Mouse (Mus musculus) hindbrain, embryonic 14.5 days (tissue): ENCODE results near the gene Tmem135. TPM values are rescaled to one million over a fixed set of nuclear protein-coding genes. Genes with fewer than 3 reads are reported as not detected.

Experiments used
- ATAC-seq: fragments of 200-750 bp; cut with Nextera tagmentation; 2 replicates; pipeline ENCODE4 v1.8.0; 2017; ENCODE audit warnings: moderate number of reproducible peaks, mild to moderate bottlenecking, moderate TSS enrichment, moderate library complexity; ENCODE audit not compliant: low FRiP score
- DNase-seq: peaks from one replicate; pipeline ENCODE4 v3.0.0-alpha.2; 2015; ENCODE audit warnings: low spot score
- H3K27ac ChIP-seq: fragments of 300-500 bp; sonication (generic); 2 replicates; pipeline ENCODE4 v1.5.1; 2014; ENCODE audit warnings: mild to moderate bottlenecking, moderate library complexity
- H3K27me3 ChIP-seq: fragments of 300-500 bp; sonication (generic); 2 replicates; pipeline ENCODE4 v1.6.1; 2014; ENCODE audit warnings: mild to moderate bottlenecking, low read length, mixed read lengths; ENCODE audit not compliant: control insufficient read depth, insufficient read depth
- H3K36me3 ChIP-seq: fragments of 300-500 bp; sonication (generic); replicated peaks from 2 replicates; pipeline ENCODE4 v1.6.1; 2014; ENCODE audit not compliant: control insufficient read depth, insufficient read depth
- H3K4me1 ChIP-seq: fragments of 300-500 bp; sonication (generic); replicated peaks from 2 replicates; pipeline ENCODE4 v1.6.1; 2014; ENCODE audit warnings: antibody characterized with exemption, low read length, mixed read lengths; ENCODE audit not compliant: control insufficient read depth, insufficient read depth
- H3K4me2 ChIP-seq: fragments of 300-500 bp; sonication (generic); replicated peaks from 2 replicates; pipeline ENCODE4 v1.6.1; 2014; ENCODE audit warnings: mild to moderate bottlenecking, moderate library complexity
- H3K4me3 ChIP-seq: fragments of 300-500 bp; sonication (generic); replicated peaks from 2 replicates; pipeline ENCODE4 v1.5.1; 2014; ENCODE audit warnings: mild to moderate bottlenecking, low read length
- H3K9ac ChIP-seq: fragments of 300-500 bp; sonication (generic); 2 replicates; pipeline ENCODE4 v1.6.1; 2014
- H3K9me3 ChIP-seq: fragments of 300-500 bp; sonication (generic); 2 replicates; pipeline ENCODE4 v1.6.1; 2016; ENCODE audit warnings: low read length; ENCODE audit not compliant: control insufficient read depth
- WGBS: fragments of 180-500 bp; shearing (Covaris S2); extraction: QIAGEN DNeasy Blood & Tissue Kit; methylation state at CpG from one replicate; pipeline ENCODE4 v1.1.7; 2014; 5-methylcytosine and 5-hydroxymethylcytosine counted together
- polyA plus RNA-seq: library from polyadenylated mRNA; unstranded; fragments of >200 nt; fragmentation: Nextera tagmentation; extraction: Ambion mirVana; gene quantifications from 2 replicates; pipeline ENCODE4 v1.2.1, GENCODE M21; 2014

Gene Tmem135
- polyA plus RNA-seq, 1 experiment from 2014 or later: 32.7 TPM

- Histone ChIP-seq H3K27ac (no peak overlapping the region), H3K9ac (no peak overlapping the region), H3K4me1 (0 out of 2 replicates have a peak, but pooled peaks cover 5% of the 10 kb centered on the region), H3K4me2 (no peak overlapping the region), H3K9me3 (no peaks in the 10 kb centered on the region), H3K4me3 (no peak overlapping the region), H3K36me3 (no peaks in the 10 kb centered on the region), H3K27me3 (no peaks in the 10 kb centered on the region)
- ATAC-seq (no peak), DNase-seq (no peak)
- 28% methylated on average over 6 of the region's 6 CpGs for WGBS
Observed at GRCm38 (mm10) chr7:89210506-89210905, 193.5 kb downstream of the Tmem135 start.

GRCm38 (mm10) chr7:89206165-89206564, 197.9 kb downstream of the Tmem135 start:
- 92% methylated on average over 3 of the region's 3 CpGs for WGBS
- Histone ChIP-seq H3K36me3 (no peaks in the 10 kb centered on the region), H3K9me3 (no peaks in the 10 kb centered on the region), H3K27ac (no peak overlapping the region), H3K4me1 (0 out of 2 replicates have a peak, but pooled peaks cover 5% of the 10 kb centered on the region), H3K4me3 (no peak overlapping the region), H3K4me2 (no peak overlapping the region), H3K9ac (no peak overlapping the region), H3K27me3 (no peaks in the 10 kb centered on the region)
- DNase-seq (no peak), ATAC-seq (no peak)

- no peak overlapping the region for H3K9ac ChIP-seq
- 94% methylated on average over 1 of the region's 1 CpGs for WGBS
- no peaks in the 10 kb centered on the region for H3K36me3 ChIP-seq
- no peak for ATAC-seq
- no peak overlapping the region for H3K4me2 ChIP-seq
- H3K27ac ChIP-seq: no peak overlapping the region
- no peaks in the 10 kb centered on the region for H3K9me3 ChIP-seq
- H3K4me1 ChIP-seq: 0 out of 2 replicates have a peak, but pooled peaks cover 2% of the 10 kb centered on the region
- H3K27me3 ChIP-seq: no peaks in the 10 kb centered on the region
- no peak overlapping the region for H3K4me3 ChIP-seq
- no peak for DNase-seq
Observed at GRCm38 (mm10) chr7:89205402-89205801, 198.6 kb downstream of the Tmem135 start.

GRCm38 (mm10) chr7:89203144-89203543, 200.9 kb downstream of the Tmem135 start:
- H3K27me3 ChIP-seq: no peaks in the 10 kb centered on the region
- DNase-seq (no peak), ATAC-seq (no peak)
- WGBS: 80% methylated on average over 5 of the region's 5 CpGs
- H3K4me1 ChIP-seq: no peaks in the 10 kb centered on the region
- no peaks in the 10 kb centered on the region for H3K9me3 ChIP-seq
- H3K36me3 ChIP-seq: no peaks in the 10 kb centered on the region
- H3K9ac ChIP-seq: no peak overlapping the region
- H3K4me3 ChIP-seq: no peak overlapping the region
- no peak overlapping the region for H3K27ac ChIP-seq
- no peak overlapping the region for H3K4me2 ChIP-seq

- ATAC-seq: no peak
Observed at GRCm38 (mm10) chr7:89201954-89202353, 202.1 kb downstream of the Tmem135 start.

GRCm38 (mm10) chr7:89198499-89198898, 205.5 kb downstream of the Tmem135 start:
- no peaks in the 10 kb centered on the region for H3K36me3 ChIP-seq
- 85% methylated on average over 4 of the region's 4 CpGs for WGBS
- H3K4me3 ChIP-seq: no peak overlapping the region
- ATAC-seq (no peak), DNase-seq (no peak)
- no peak overlapping the region for H3K27ac ChIP-seq
- H3K9ac ChIP-seq: no peak overlapping the region
- no peaks in the 10 kb centered on the region for H3K4me1 ChIP-seq
- H3K9me3 ChIP-seq: no peaks in the 10 kb centered on the region
- no peak overlapping the region for H3K4me2 ChIP-seq
- H3K27me3 ChIP-seq: no peaks in the 10 kb centered on the region

More at GRCm38 (mm10) chr7:89201954-89202353, 202.1 kb downstream of the Tmem135 start:
- Histone ChIP-seq H3K9me3 (no peaks in the 10 kb centered on the region), H3K27ac (no peak overlapping the region), H3K4me2 (no peak overlapping the region), H3K4me1 (no peaks in the 10 kb centered on the region), H3K9ac (no peak overlapping the region), H3K36me3 (no peaks in the 10 kb centered on the region), H3K4me3 (no peak overlapping the region), H3K27me3 (no peaks in the 10 kb centered on the region)
- DNase-seq: no peak

GRCm38 (mm10) chr7:89193459-89193858, 210.6 kb downstream of the Tmem135 start:
- no peaks in the 10 kb centered on the region for H3K27me3 ChIP-seq
- H3K36me3 ChIP-seq: no peaks in the 10 kb centered on the region
- H3K4me1 ChIP-seq: no peaks in the 10 kb centered on the region
- H3K27ac ChIP-seq: no peak overlapping the region
- 78% methylated on average over 5 of the region's 5 CpGs for WGBS
- no peak overlapping the region for H3K9ac ChIP-seq
- H3K9me3 ChIP-seq: no peaks in the 10 kb centered on the region
- DNase-seq (no peak), ATAC-seq (no peak)
- no peak overlapping the region for H3K4me2 ChIP-seq
- H3K4me3 ChIP-seq: no peak overlapping the region

- ATAC-seq (no peak), DNase-seq (no peak)
- no peak overlapping the region for H3K9ac ChIP-seq
- no peaks in the 10 kb centered on the region for H3K36me3 ChIP-seq
- H3K4me2 ChIP-seq: no peak overlapping the region
- H3K4me1 ChIP-seq: no peaks in the 10 kb centered on the region
- no peaks in the 10 kb centered on the region for H3K27me3 ChIP-seq
- H3K4me3 ChIP-seq: no peak overlapping the region
- WGBS: 78% methylated on average over 4 of the region's 4 CpGs
- no peaks in the 10 kb centered on the region for H3K9me3 ChIP-seq
- no peak overlapping the region for H3K27ac ChIP-seq
Observed at GRCm38 (mm10) chr7:89183928-89184327, 220.1 kb downstream of the Tmem135 start.

GRCm38 (mm10) chr7:89182943-89183342, 221.1 kb downstream of the Tmem135 start:
- H3K27me3 ChIP-seq: no peaks in the 10 kb centered on the region
- no peak overlapping the region for H3K4me2 ChIP-seq
- H3K27ac ChIP-seq: no peak overlapping the region
- H3K9ac ChIP-seq: no peak overlapping the region
- H3K9me3 ChIP-seq: no peaks in the 10 kb centered on the region
- H3K4me1 ChIP-seq: no peaks in the 10 kb centered on the region
- 79% methylated on average over 5 of the region's 5 CpGs for WGBS
- DNase-seq: no peak
- H3K36me3 ChIP-seq: no peaks in the 10 kb centered on the region
- H3K4me3 ChIP-seq: no peak overlapping the region
- ATAC-seq: no peak

- DNase-seq (no peak), ATAC-seq (no peak)
- Histone ChIP-seq H3K4me1 (no peaks in the 10 kb centered on the region), H3K9ac (no peak overlapping the region), H3K27me3 (no peaks in the 10 kb centered on the region), H3K36me3 (no peaks in the 10 kb centered on the region), H3K9me3 (no peaks in the 10 kb centered on the region), H3K27ac (no peak overlapping the region), H3K4me2 (no peak overlapping the region), H3K4me3 (no peak overlapping the region)
- 61% methylated on average over 1 of the region's 1 CpGs for WGBS
Observed at GRCm38 (mm10) chr7:89181285-89181684, 222.7 kb downstream of the Tmem135 start.
